Mouse (Mus musculus) spleen, adult 10 weeks (tissue): ENCODE results near the gene Ly6g5b. TPM values are rescaled to one million over a fixed set of nuclear protein-coding genes. Genes with fewer than 3 reads are reported as not detected.

Experiments
- polyA plus RNA-seq: library from polyadenylated mRNA; stranded (reverse); fragments of 350-450 nt; fragmentation: Illumina TruSeq; extraction: RNeasy Lipid Tissue Mini Kit (QIAGEN cat#74804); gene quantifications from one replicate; pipeline ENCODE4 v1.2.3, GENCODE M21; 2015; ENCODE audit warnings: low replicate concordance; ENCODE audit not compliant: insufficient read depth

Ly6g5b gene
- polyA plus RNA-seq, 1 experiment from 2014 or later = 1.6 TPM

Other genes with a start within 250 kb of the Ly6g5b start
- gene Zbtb12, start 235.9 kb downstream of the Ly6g5b start, polyA plus RNA-seq = 3.5 TPM
- not detected for gene Gm20547, start 233.4 kb downstream of the Ly6g5b start, polyA plus RNA-seq
- gene C2, start 217.2 kb downstream of the Ly6g5b start, polyA plus RNA-seq = 38.7 TPM
- gene Ehmt2, start 217.0 kb downstream of the Ly6g5b start, polyA plus RNA-seq = 55.6 TPM
- gene Slc44a4, start 201.0 kb downstream of the Ly6g5b start, polyA plus RNA-seq = not detected
- 21.7 TPM for gene Neu1, start 184.2 kb downstream of the Ly6g5b start, polyA plus RNA-seq
- 1.2 TPM for gene Hspa1b, start 156.2 kb downstream of the Ly6g5b start, polyA plus RNA-seq
- not detected for gene Gm20481, start 145.5 kb downstream of the Ly6g5b start, polyA plus RNA-seq
- 0.52 TPM for gene Hspa1a, start 143.3 kb downstream of the Ly6g5b start, polyA plus RNA-seq
- gene Hspa1l, start 142.7 kb downstream of the Ly6g5b start, polyA plus RNA-seq = not detected
- gene Lsm2, start 133.6 kb downstream of the Ly6g5b start, polyA plus RNA-seq = 45.5 TPM
- 100 TPM for gene Vars, start 114.4 kb downstream of the Ly6g5b start, polyA plus RNA-seq
- 0.54 TPM for gene Vwa7, start 98.8 kb downstream of the Ly6g5b start, polyA plus RNA-seq
- 2.6 TPM for gene Sapcd1, start 87.4 kb downstream of the Ly6g5b start, polyA plus RNA-seq
- 6.1 TPM for gene Msh5, start 68.7 kb downstream of the Ly6g5b start, polyA plus RNA-seq
- gene Clic1, start 65.5 kb downstream of the Ly6g5b start, polyA plus RNA-seq = 228 TPM
- gene Ddah2, start 56.4 kb downstream of the Ly6g5b start, polyA plus RNA-seq = 3.2 TPM
- gene Ly6g6c, start 50.0 kb downstream of the Ly6g5b start, polyA plus RNA-seq = 0.26 TPM
- gene Mpig6b, start 49.2 kb downstream of the Ly6g5b start, polyA plus RNA-seq = 2.5 TPM
- not detected for gene Ly6g6e, start 38.5 kb downstream of the Ly6g5b start, polyA plus RNA-seq
- not detected for gene Ly6g6d, start 37.4 kb downstream of the Ly6g5b start, polyA plus RNA-seq
- 0.93 TPM for gene Ly6g6f, start 29.8 kb downstream of the Ly6g5b start, polyA plus RNA-seq
- 19.7 TPM for gene Abhd16a, start 26.2 kb downstream of the Ly6g5b start, polyA plus RNA-seq
- gene Ly6g5c, start 7.1 kb downstream of the Ly6g5b start, polyA plus RNA-seq = not detected
- gene Gpank1, start 6.0 kb upstream of the Ly6g5b start, polyA plus RNA-seq = 24.2 TPM
- 133 TPM for gene Csnk2b, start 6.6 kb upstream of the Ly6g5b start, polyA plus RNA-seq
- 15.5 TPM for gene D17H6S53E, start 10.9 kb upstream of the Ly6g5b start, polyA plus RNA-seq
- 0.33 TPM for gene Apom, start 16.6 kb upstream of the Ly6g5b start, polyA plus RNA-seq
- gene Bag6, start 19.8 kb upstream of the Ly6g5b start, polyA plus RNA-seq = 69.9 TPM
- 58.2 TPM for gene Prrc2a, start 49.5 kb upstream of the Ly6g5b start, polyA plus RNA-seq
- gene Aif1, start 60.6 kb upstream of the Ly6g5b start, polyA plus RNA-seq = 157 TPM
- 139 TPM for gene Lst1, start 73.0 kb upstream of the Ly6g5b start, polyA plus RNA-seq
- gene Ltb, start 79.0 kb upstream of the Ly6g5b start, polyA plus RNA-seq = 99.6 TPM
- 15.3 TPM for gene Tnf, start 86.6 kb upstream of the Ly6g5b start, polyA plus RNA-seq
- 24.3 TPM for gene Lta, start 89.9 kb upstream of the Ly6g5b start, polyA plus RNA-seq
- 0.72 TPM for gene Gm16181, start 105.4 kb upstream of the Ly6g5b start, polyA plus RNA-seq
- gene Atp6v1g2, start 118.2 kb upstream of the Ly6g5b start, polyA plus RNA-seq = 14.4 TPM
- 3.1 TPM for gene Nfkbil1, start 120.4 kb upstream of the Ly6g5b start, polyA plus RNA-seq
- 220 TPM for gene Ddx39b, start 126.3 kb upstream of the Ly6g5b start, polyA plus RNA-seq
- 1,132 TPM for gene H2-D1, start 147.3 kb upstream of the Ly6g5b start, polyA plus RNA-seq
- gene H2-Q1, start 205.0 kb upstream of the Ly6g5b start, polyA plus RNA-seq = not detected
- 0.76 TPM for gene H2-Q2, start 226.8 kb upstream of the Ly6g5b start, polyA plus RNA-seq